Mouse (Mus musculus) duodenum, adult 2 months (tissue): Measurements from ENCODE around the gene Cinp. TPM values are rescaled to one million over a fixed set of nuclear protein-coding genes. Genes with fewer than 3 reads are reported as not detected.

Experiments used
- polyA plus RNA-seq: library from polyadenylated mRNA; depleted of rRNA; stranded (reverse); fragments of >200 nt; gene quantifications from 2 replicates; pipeline ENCODE4 v1.2.3, GENCODE M21; 2012; ENCODE audit warnings: low replicate concordance; rRNA removed

Cinp gene
- polyA plus RNA-seq: 21.3 and 29.5 TPM in 2 replicates

DNA sequence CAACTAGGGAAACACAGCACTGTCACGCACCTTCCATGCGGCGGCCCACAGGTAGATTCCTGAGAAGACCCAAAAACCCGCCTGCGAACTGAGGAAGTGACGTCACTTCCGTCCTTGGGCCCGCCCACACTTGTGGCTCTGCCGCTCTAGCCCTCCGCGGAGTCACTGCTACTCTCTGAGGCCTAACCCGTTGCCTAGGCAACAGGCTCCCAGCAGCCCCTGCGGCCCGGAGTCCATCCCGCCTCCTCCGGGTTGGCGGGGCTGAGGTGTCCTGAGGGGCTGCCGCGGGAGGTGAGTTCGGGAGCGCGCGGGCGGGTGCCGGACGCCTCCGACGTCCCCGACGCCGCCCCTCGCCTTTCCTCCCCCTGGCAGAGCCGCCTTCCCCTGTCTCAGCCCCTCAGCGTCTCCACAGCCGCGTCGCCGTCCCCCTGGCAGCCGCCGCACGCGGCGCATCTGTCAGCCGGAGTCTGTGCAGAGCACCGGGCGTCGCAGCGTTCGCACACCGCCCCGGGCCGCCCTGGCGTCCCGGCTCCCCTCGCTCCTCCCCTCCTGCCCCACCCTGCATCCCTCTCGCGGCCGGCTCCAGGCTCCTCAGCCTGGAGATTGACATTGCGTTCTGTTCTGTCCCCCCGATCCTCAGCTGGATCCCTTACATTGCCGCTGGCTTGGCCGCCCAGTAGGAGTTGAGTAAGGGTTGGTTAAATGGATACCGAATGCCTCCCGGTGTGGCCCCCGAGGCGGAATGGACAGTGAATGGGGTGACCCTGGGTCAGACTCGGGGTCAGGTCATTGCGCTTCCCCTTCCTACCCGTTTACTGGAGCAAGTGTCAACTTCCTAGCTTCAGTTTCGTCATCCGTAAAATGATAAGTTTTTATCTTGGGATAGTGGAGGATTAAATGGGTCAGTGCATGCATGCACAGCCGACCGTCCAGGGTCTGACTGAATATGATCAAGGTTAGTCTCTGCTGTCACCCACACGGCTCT, at the start of gene Cinp, which contains the start of gene Tecpr2:
TSS of gene Cinp (minus strand) at position 110 of the 985 bp plus-strand sequence.
TSS of gene Tecpr2 (plus strand) at position 229 of the 985 bp plus-strand sequence.

GRCm38 (mm10) chr12:110850010-110850928, 38.7 kb downstream of the Cinp start, which contains the start of gene Zfp839:
Gene Zfp839 (plus strand): TSS chr12:110850253.

GRCm38 (mm10) chr12:110840348-110841198, 48.4 kb downstream of the Cinp start, which contains the start of gene Mok:
Gene Mok (minus strand): TSS chr12:110840939.

Other genes starting within 250 kb of the Cinp start
- gene 1700001K19Rik, start 206.5 kb downstream of the Cinp start, polyA plus RNA-seq: not detected in 2 replicates
- gene Hsp90aa1, start 186.4 kb downstream of the Cinp start, polyA plus RNA-seq: 9.4 and 10.4 TPM in 2 replicates
- 9.4 and 16.7 TPM in 2 replicates for gene Wdr20, start 151.2 kb downstream of the Cinp start, polyA plus RNA-seq
- gene Mok, start 48.2 kb downstream of the Cinp start, polyA plus RNA-seq: 0.12 and 0.56 TPM in 2 replicates
- gene Zfp839, start 38.9 kb downstream of the Cinp start, polyA plus RNA-seq: 2.6 and 5.6 TPM in 2 replicates
- 1.4 and 4.4 TPM in 2 replicates for gene Tecpr2, start 119 bp upstream of the Cinp start, polyA plus RNA-seq
- 183 and 263 TPM in 2 replicates for gene Ankrd9, start 89.9 kb upstream of the Cinp start, polyA plus RNA-seq
- gene Rcor1, start 150.2 kb upstream of the Cinp start, polyA plus RNA-seq: 3.6 and 5.0 TPM in 2 replicates